Mouse (Mus musculus): ENCODE measurements around the gene Osbpl3. TPM values are rescaled to one million over a fixed set of nuclear protein-coding genes. Genes with fewer than 3 reads are reported as not detected.

Gene Osbpl3
- polyA plus RNA-seq, 1 experiment from 2014 or later, result 12.5 TPM

GRCm38 (mm10) chr6:50273947-50274346 lies 182.1 kb downstream of the Osbpl3 start:
- WGBS, result 50% methylated on average over 4 of the region's 4 CpGs
- Histone ChIP-seq H3K36me3 (ENCODE audit: control insufficient read depth, insufficient read depth) (no peaks in the 10 kb centered on the region), H3K4me1 (replicated peaks; ENCODE audit: control insufficient read depth, insufficient read depth, low read length) (no peaks in the 10 kb centered on the region), H3K27me3 (replicated peaks; ENCODE audit: control insufficient read depth, insufficient read depth, low read length) (no peaks in the 10 kb centered on the region), H3K4me2 (replicated peaks; ENCODE audit: low read depth) (no peak overlapping the region), H3K9ac (ENCODE audit: low read depth, low read length) (no peak overlapping the region), H3K27ac (ENCODE audit: low read depth, low read length) (no peak overlapping the region), H3K9me3 (ENCODE audit: control insufficient read depth) (no peaks in the 10 kb centered on the region), H3K4me3 (ENCODE audit: low read depth, low read length) (no peak overlapping the region)
- TF ChIP-seq CTCF (IDR thresholded peaks at IDR 0.05; ENCODE audit: low read depth), result no peak
- ATAC-seq, result no peak

GRCm38 (mm10) chr6:50273416-50273815 lies 182.6 kb downstream of the Osbpl3 start:
- ATAC-seq, result no peak
- 77% methylated on average over 1 of the region's 1 CpGs for WGBS
- Histone ChIP-seq H3K27ac (ENCODE audit: low read depth, low read length) (no peak overlapping the region), H3K9ac (ENCODE audit: low read depth, low read length) (no peak overlapping the region), H3K4me2 (replicated peaks; ENCODE audit: low read depth) (no peak overlapping the region), H3K9me3 (ENCODE audit: control insufficient read depth) (no peaks in the 10 kb centered on the region), H3K27me3 (replicated peaks; ENCODE audit: control insufficient read depth, insufficient read depth, low read length) (no peaks in the 10 kb centered on the region), H3K4me3 (ENCODE audit: low read depth, low read length) (no peak overlapping the region), H3K36me3 (ENCODE audit: control insufficient read depth, insufficient read depth) (no peaks in the 10 kb centered on the region), H3K4me1 (replicated peaks; ENCODE audit: control insufficient read depth, insufficient read depth, low read length) (no peaks in the 10 kb centered on the region)
- TF ChIP-seq CTCF (IDR thresholded peaks at IDR 0.05; ENCODE audit: low read depth), result no peak

GRCm38 (mm10) chr6:50263670-50264069 lies 192.3 kb downstream of the Osbpl3 start, which contains the start of gene Gsdme:
Gsdme (minus strand) TSS chr6:50263862.
- Histone ChIP-seq H3K4me2 (replicated peaks; ENCODE audit: low read depth) (peak within 1 kb of the TSS; percentile 46), H3K9me3 (ENCODE audit: control insufficient read depth) (no peaks in the 10 kb centered on the region), H3K27ac (ENCODE audit: low read depth, low read length) (peak within 1 kb of the TSS; percentile 79), H3K4me1 (replicated peaks; ENCODE audit: control insufficient read depth, insufficient read depth, low read length) (peaks cover 4% of the 10 kb centered on the region), H3K9ac (ENCODE audit: low read depth, low read length) (no peak within 1 kb of the TSS), H3K27me3 (replicated peaks; ENCODE audit: control insufficient read depth, insufficient read depth, low read length) (no peaks in the 10 kb centered on the region), H3K36me3 (ENCODE audit: control insufficient read depth, insufficient read depth) (no peaks in the 10 kb centered on the region), H3K4me3 (ENCODE audit: low read depth, low read length) (no peak within 1 kb of the TSS)
- peak; percentile 71 for ATAC-seq
- 27% methylated on average over 6 of the region's 6 CpGs for WGBS
- no peak for TF ChIP-seq CTCF (IDR thresholded peaks at IDR 0.05; ENCODE audit: low read depth)

- no peaks in the 10 kb centered on the region for H3K27me3 ChIP-seq (replicated peaks; ENCODE audit: control insufficient read depth, insufficient read depth, low read length)
- no peaks in the 10 kb centered on the region for H3K9me3 ChIP-seq (ENCODE audit: control insufficient read depth)
- no peak for TF ChIP-seq CTCF (IDR thresholded peaks at IDR 0.05; ENCODE audit: low read depth)
- peak overlapping the region; percentile 23; the same call in 1 of the 2 replicates for H3K27ac ChIP-seq (ENCODE audit: low read depth, low read length)
- no peak for ATAC-seq
- WGBS, result 34% methylated on average over 7 of the region's 7 CpGs
- H3K4me1 ChIP-seq (replicated peaks; ENCODE audit: control insufficient read depth, insufficient read depth, low read length), result peaks cover 4% of the 10 kb centered on the region
- H3K4me3 ChIP-seq (ENCODE audit: low read depth, low read length), result peak overlapping the region; percentile 50
- no peak overlapping the region for H3K9ac ChIP-seq (ENCODE audit: low read depth, low read length)
- peak overlapping the region; percentile 78 for H3K4me2 ChIP-seq (replicated peaks; ENCODE audit: low read depth)
- H3K36me3 ChIP-seq (ENCODE audit: control insufficient read depth, insufficient read depth), result no peaks in the 10 kb centered on the region
These were observed 193.7 kb downstream of the Osbpl3 start for GRCm38 (mm10) chr6:50262310-50262709.

GRCm38 (mm10) chr6:50261922-50262261 lies 194.1 kb downstream of the Osbpl3 start:
- Histone ChIP-seq H3K27me3 (replicated peaks; ENCODE audit: control insufficient read depth, insufficient read depth, low read length) (no peaks in the 10 kb centered on the region), H3K9me3 (ENCODE audit: control insufficient read depth) (no peaks in the 10 kb centered on the region), H3K4me2 (replicated peaks; ENCODE audit: low read depth) (peak overlapping the region; percentile 78), H3K4me1 (replicated peaks; ENCODE audit: control insufficient read depth, insufficient read depth, low read length) (peaks cover 4% of the 10 kb centered on the region), H3K36me3 (ENCODE audit: control insufficient read depth, insufficient read depth) (no peaks in the 10 kb centered on the region), H3K27ac (ENCODE audit: low read depth, low read length) (peak overlapping the region; percentile 23), H3K4me3 (ENCODE audit: low read depth, low read length) (peak overlapping the region; percentile 50), H3K9ac (ENCODE audit: low read depth, low read length) (peak overlapping the region; percentile 60)
- no peak for TF ChIP-seq CTCF (IDR thresholded peaks at IDR 0.05; ENCODE audit: low read depth)
- WGBS, result 1% methylated on average over 6 of the region's 6 CpGs
- no peak; the same call in 1 of the 2 replicates for ATAC-seq

GRCm38 (mm10) chr6:50261201-50261921 lies 194.6 kb downstream of the Osbpl3 start:
- TF ChIP-seq CTCF (IDR thresholded peaks at IDR 0.05; ENCODE audit: low read depth), result 0 out of 2 replicates have a peak, but pooled peaks have one; percentile 9
- H3K27ac ChIP-seq (ENCODE audit: low read depth, low read length), result peak overlapping the region; percentile 23
- H3K27me3 ChIP-seq (replicated peaks; ENCODE audit: control insufficient read depth, insufficient read depth, low read length), result no peaks in the 10 kb centered on the region
- 3% methylated on average over 29 of the region's 35 CpGs for WGBS
- H3K4me3 ChIP-seq (ENCODE audit: low read depth, low read length), result peak overlapping the region; percentile 50
- peaks cover 4% of the 10 kb centered on the region for H3K4me1 ChIP-seq (replicated peaks; ENCODE audit: control insufficient read depth, insufficient read depth, low read length)
- H3K4me2 ChIP-seq (replicated peaks; ENCODE audit: low read depth), result peak overlapping the region; percentile 78
- no peaks in the 10 kb centered on the region for H3K9me3 ChIP-seq (ENCODE audit: control insufficient read depth)
- peak overlapping the region; percentile 60 for H3K9ac ChIP-seq (ENCODE audit: low read depth, low read length)
- peak; percentile 94 for ATAC-seq
- no peaks in the 10 kb centered on the region for H3K36me3 ChIP-seq (ENCODE audit: control insufficient read depth, insufficient read depth)
